ENCODE assay signal across 10 mouse cellular contexts in the genomic region with DNA sequence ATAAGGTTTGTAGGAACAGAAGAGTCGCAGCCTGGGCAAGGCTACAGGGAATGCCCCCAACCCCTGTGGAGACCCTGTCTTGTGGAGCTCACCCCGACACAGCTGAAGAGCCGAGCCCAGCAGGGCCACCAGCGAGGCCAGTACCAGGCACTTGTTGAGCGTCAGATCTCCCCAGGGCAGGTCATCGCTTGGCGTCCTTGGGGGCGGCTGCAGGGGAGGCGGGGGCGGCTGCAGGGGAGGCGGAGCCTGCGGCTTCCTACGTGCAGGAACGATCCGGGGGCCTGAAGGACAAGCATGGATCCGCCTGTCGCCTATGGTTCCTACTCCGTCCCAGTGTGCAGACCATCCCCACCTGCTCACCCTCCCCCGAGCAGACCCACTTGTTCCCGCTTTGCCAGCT. TPM values are rescaled to one million over a fixed set of nuclear protein-coding genes. Genes with fewer than 3 reads are reported as not detected.
A peak's percentile ranks its signal among the peaks of the same experiment; 100 is the strongest.
DNase-seq lines count a peak whose midpoint lies in the region; ATAC-seq lines count a peak whose summit lies in the region.
"Had no signal": no experiment of that assay in that cellular context is flagged by ENCODE, and none has a peak within 500 bp of the region (broad histone marks: within the 10 kb centered on the region; RNA-seq: fewer than 3 reads in every experiment).

No protein-coding gene starts in this region.

- H3K9me3 ChIP-seq in hindbrain, embryonic 12.5 days (replicated peaks) = no peaks in the 10 kb centered on the region
- H3K9me3 ChIP-seq in hindbrain, embryonic 14.5 days (ENCODE audit: control insufficient read depth, low read length) = no peaks in the 10 kb centered on the region
- no peaks in the 10 kb centered on the region for H3K9me3 ChIP-seq in liver, embryonic 13.5 days (replicated peaks)

- no peak overlapping the region for H3K4me3 ChIP-seq in hindbrain, embryonic 12.5 days
- H3K4me3 ChIP-seq in hindbrain, embryonic 14.5 days (replicated peaks; ENCODE audit: low read length) = no peak overlapping the region
- no peak overlapping the region for H3K4me3 ChIP-seq in liver, embryonic 13.5 days (replicated peaks)

- no peak for ATAC-seq in hindbrain, embryonic 12.5 days (ENCODE audit: low FRiP score)
- no peak for ATAC-seq in hindbrain, embryonic 14.5 days (ENCODE audit: low FRiP score)
- no peak for ATAC-seq in liver, embryonic 13.5 days (ENCODE audit: low read depth)

- H3K27me3 ChIP-seq in hindbrain, embryonic 12.5 days = peaks cover 62% of the 10 kb centered on the region
- H3K27me3 ChIP-seq in hindbrain, embryonic 14.5 days (ENCODE audit: control insufficient read depth, insufficient read depth, low read length) = peaks cover 18% of the 10 kb centered on the region
- H3K27me3 ChIP-seq in liver, embryonic 13.5 days = peaks cover 73% of the 10 kb centered on the region

- WGBS in hindbrain, embryonic 12.5 days = 5% methylated on average over 20 of the region's 20 CpGs
- 3% methylated on average over 20 of the region's 20 CpGs for WGBS in hindbrain, embryonic 14.5 days
- 6% methylated on average over 20 of the region's 20 CpGs for WGBS in liver, embryonic 13.5 days (ENCODE audit: insufficient replicate concordance)

- H3K36me3 ChIP-seq in hindbrain, embryonic 12.5 days = peaks cover 4% of the 10 kb centered on the region; the same call in 1 of the 2 replicates
- peaks cover 4% of the 10 kb centered on the region for H3K36me3 ChIP-seq in hindbrain, embryonic 14.5 days (replicated peaks; ENCODE audit: control insufficient read depth, insufficient read depth)
- peaks cover 6% of the 10 kb centered on the region for H3K36me3 ChIP-seq in liver, embryonic 13.5 days

- no peak overlapping the region for H3K27ac ChIP-seq in hindbrain, embryonic 12.5 days
- no peak overlapping the region for H3K27ac ChIP-seq in hindbrain, embryonic 14.5 days
- H3K27ac ChIP-seq in liver, embryonic 13.5 days = no peak overlapping the region

- H3K4me1 ChIP-seq in hindbrain, embryonic 12.5 days = peaks cover 41% of the 10 kb centered on the region
- H3K4me1 ChIP-seq in hindbrain, embryonic 14.5 days (replicated peaks; ENCODE audit: control insufficient read depth, insufficient read depth, low read length) = peaks cover 16% of the 10 kb centered on the region
- H3K4me1 ChIP-seq in liver, embryonic 13.5 days (replicated peaks) = peaks cover 51% of the 10 kb centered on the region

- peak overlapping the region; percentile 23; the same call in 1 of the 2 replicates for H3K4me2 ChIP-seq in hindbrain, embryonic 12.5 days (replicated peaks)
- no peak overlapping the region; the same call in 1 of the 2 replicates for H3K4me2 ChIP-seq in hindbrain, embryonic 14.5 days (replicated peaks)
- H3K4me2 ChIP-seq in liver, embryonic 13.5 days = peak overlapping the region; percentile 36

- DNase-seq in adrenal gland, adult (ENCODE audit: inconsistent age in 2 of 2, low spot score in 1 of 2) = peak; percentile 82 to 91
- DNase-seq in adrenal gland, adult 8-10 months = no peak
- no peak for DNase-seq in hindbrain, embryonic 14.5 days (ENCODE audit: low spot score)
- DNase-seq in ovary, postnatal 36 days (ENCODE audit: low spot score) = peak; percentile 74
- no peak for DNase-seq in ovary, postnatal 14 days (ENCODE audit: low spot score)
- no peak for DNase-seq in liver, embryonic 13.5 days
- DNase-seq in right cerebral cortex, postnatal 10 days (ENCODE audit: low spot score in 2 of 2) = no peak
- DNase-seq: midbrain, embryonic 14.5 days; right cerebral cortex, postnatal 4 days had no signal

- H3K9ac ChIP-seq in hindbrain, embryonic 12.5 days = no peak overlapping the region
- no peak overlapping the region for H3K9ac ChIP-seq in hindbrain, embryonic 14.5 days
- H3K9ac ChIP-seq in liver, embryonic 13.5 days = peak overlapping the region; percentile 28; the same call in 1 of the 2 replicates

RNA-seq across cellular contexts. Expression of a gene that starts 3.2 kb away (rescaled TPM):
- 10 to 100 TPM in 2 of 4 experiments, 1 to 10 TPM in 2; 5.7 to 23.4 (median 12.4) TPM for total RNA-seq in adrenal gland, adult 8-10 months (2022)
- polyA plus RNA-seq in hindbrain, embryonic 12.5 days (2016; fragmentation: Nextera tagmentation; extraction: Ambion mirVana) = 0.83 and 1.7 TPM in 2 replicates
- 0.37 and 0.96 TPM in 2 replicates for polyA plus RNA-seq in hindbrain, embryonic 14.5 days (2014; fragmentation: Nextera tagmentation; extraction: Ambion mirVana)
- 0.20 and 0.38 TPM in 2 replicates for polyA plus RNA-seq in liver, embryonic 13.5 days (2015; fragmentation: Nextera tagmentation; extraction: Ambion mirVana)

RNA-seq across cellular contexts. Expression of a gene that starts 5.0 kb away (rescaled TPM):
- total RNA-seq in adrenal gland, adult 8-10 months (2022) = 1 to 10 TPM in 1 of 4 experiments, under 1 TPM in 3; 0.20 to 1.3 (median 0.68) TPM
- not detected in 2 replicates for polyA plus RNA-seq in hindbrain, embryonic 12.5 days (2016; fragmentation: Nextera tagmentation; extraction: Ambion mirVana)
- polyA plus RNA-seq in hindbrain, embryonic 14.5 days (2014; fragmentation: Nextera tagmentation; extraction: Ambion mirVana) = 0.16 TPM in 1 of 2 replicates, not detected in the other
- not detected in 2 replicates for polyA plus RNA-seq in liver, embryonic 13.5 days (2015; fragmentation: Nextera tagmentation; extraction: Ambion mirVana)
- polyA plus RNA-seq: midbrain, embryonic 14.5 days had no signal

RNA-seq across cellular contexts. Expression of a gene that starts 11.7 kb away (rescaled TPM):
- total RNA-seq in adrenal gland, adult 8-10 months (2022) = 100 to 1,000 TPM in 3 of 4 experiments, 10 to 100 TPM in 1; 92.4 to 130 (median 107) TPM
- polyA plus RNA-seq in hindbrain, embryonic 12.5 days (2016; fragmentation: Nextera tagmentation; extraction: Ambion mirVana) = 139 TPM in 2 replicates
- 117 and 123 TPM in 2 replicates for polyA plus RNA-seq in hindbrain, embryonic 14.5 days (2014; fragmentation: Nextera tagmentation; extraction: Ambion mirVana)
- polyA plus RNA-seq in liver, embryonic 13.5 days (2015; fragmentation: Nextera tagmentation; extraction: Ambion mirVana) = 97.5 and 105 TPM in 2 replicates

RNA-seq across cellular contexts. Expression of a gene that starts 12.1 kb away (rescaled TPM):
- 10 to 100 TPM; 52.0 to 78.6 (median 55.5) TPM for total RNA-seq in adrenal gland, adult 8-10 months (2022)
- polyA plus RNA-seq in hindbrain, embryonic 12.5 days (2016; fragmentation: Nextera tagmentation; extraction: Ambion mirVana) = 65.3 and 71.8 TPM in 2 replicates
- polyA plus RNA-seq in hindbrain, embryonic 14.5 days (2014; fragmentation: Nextera tagmentation; extraction: Ambion mirVana) = 55.6 and 62.9 TPM in 2 replicates
- polyA plus RNA-seq in liver, embryonic 13.5 days (2015; fragmentation: Nextera tagmentation; extraction: Ambion mirVana) = 35.7 and 48.5 TPM in 2 replicates

RNA-seq across cellular contexts. Expression of a gene that starts 16.4 kb away (rescaled TPM):
- 1,000 to 10,000 TPM in 1 of 4 experiments, 100 to 1,000 TPM in 3; 825 to 1,012 (median 923) TPM for total RNA-seq in adrenal gland, adult 8-10 months (2022)
- 1,255 and 1,389 TPM in 2 replicates for polyA plus RNA-seq in hindbrain, embryonic 12.5 days (2016; fragmentation: Nextera tagmentation; extraction: Ambion mirVana)
- 1,195 and 1,204 TPM in 2 replicates for polyA plus RNA-seq in hindbrain, embryonic 14.5 days (2014; fragmentation: Nextera tagmentation; extraction: Ambion mirVana)
- 1,324 and 1,529 TPM in 2 replicates for polyA plus RNA-seq in liver, embryonic 13.5 days (2015; fragmentation: Nextera tagmentation; extraction: Ambion mirVana)

Comparison
In these comparisons a context has a peak if more than half of its experiments do, and no peak if none do; other contexts are left out.
1. DNase-seq: peak in adrenal gland, adult (2 of 2) and ovary, postnatal 36 days (single experiment); none in adrenal gland, adult 8-10 months (single experiment), hindbrain, embryonic 14.5 days (single experiment), ovary, postnatal 14 days (single experiment), liver, embryonic 13.5 days (single experiment) and right cerebral cortex, postnatal 10 days (0 of 2).